Mouse (Mus musculus) liver, embryonic 12.5 days (tissue): ENCODE measurements around the gene Nup107. TPM values are rescaled to one million over a fixed set of nuclear protein-coding genes. Genes with fewer than 3 reads are reported as not detected.

Experiments used
- ATAC-seq: fragments of 200-750 bp; cut with Nextera tagmentation; 2 replicates; pipeline ENCODE4 v1.8.0; 2017; ENCODE audit warnings: moderate number of reproducible peaks, mild to moderate bottlenecking, moderate library complexity
- H3K27ac ChIP-seq: fragments of 300-500 bp; sonication (generic); 2 replicates; pipeline ENCODE4 v1.5.1; 2016; ENCODE audit warnings: mild to moderate bottlenecking
- H3K27me3 ChIP-seq: fragments of 300-500 bp; sonication (generic); replicated peaks from 2 replicates; pipeline ENCODE4 v1.6.1; 2016; ENCODE audit warnings: mild to moderate bottlenecking, moderate library complexity
- H3K36me3 ChIP-seq: fragments of 300-500 bp; sonication (generic); 2 replicates; pipeline ENCODE4 v1.6.1; 2016; ENCODE audit warnings: mild to moderate bottlenecking, moderate library complexity
- H3K4me1 ChIP-seq: fragments of 300-500 bp; sonication (generic); 2 replicates; pipeline ENCODE4 v1.6.1; 2016
- H3K4me2 ChIP-seq: fragments of 300-500 bp; sonication (generic); 2 replicates; pipeline ENCODE4 v1.6.1; 2016; ENCODE audit warnings: mild to moderate bottlenecking, moderate library complexity
- H3K4me3 ChIP-seq: fragments of 300-500 bp; sonication (generic); 2 replicates; pipeline ENCODE4 v1.5.1; 2016; ENCODE audit warnings: mild to moderate bottlenecking, moderate library complexity
- H3K9ac ChIP-seq: fragments of 300-500 bp; sonication (generic); 2 replicates; pipeline ENCODE4 v1.6.1; 2016; ENCODE audit warnings: mild to moderate bottlenecking, moderate library complexity
- H3K9me3 ChIP-seq: fragments of 300-500 bp; sonication (generic); replicated peaks from 2 replicates; pipeline ENCODE4 v1.6.1; 2016; ENCODE audit warnings: mild to moderate bottlenecking, moderate library complexity
- WGBS: fragments of 180-500 bp; shearing (Covaris S2); methylation state at CpG from one replicate; pipeline ENCODE4 v1.1.7; 2016; ENCODE audit not compliant: insufficient replicate concordance; 5-methylcytosine and 5-hydroxymethylcytosine counted together
- polyA plus RNA-seq: library from polyadenylated mRNA; unstranded; fragments of >200 nt; fragmentation: Nextera tagmentation; extraction: Ambion mirVana; gene quantifications from 2 replicates; pipeline ENCODE4 v1.2.1, GENCODE M21; 2016

Gene Nup107
- polyA plus RNA-seq, 1 experiment from 2014 or later = 81.3 TPM

- Histone ChIP-seq H3K27ac (no peak overlapping the region), H3K36me3 (peaks cover 47% of the 10 kb centered on the region), H3K9ac (no peak overlapping the region), H3K9me3 (no peaks in the 10 kb centered on the region), H3K4me1 (peaks cover 38% of the 10 kb centered on the region), H3K4me3 (no peak overlapping the region), H3K27me3 (no peaks in the 10 kb centered on the region), H3K4me2 (no peak overlapping the region)
- ATAC-seq = no peak
- 72% methylated on average over 4 of the region's 4 CpGs for WGBS
Measured at GRCm38 (mm10) chr10:117824647-117825046, 32.1 kb upstream of the Nup107 start.

DNA sequence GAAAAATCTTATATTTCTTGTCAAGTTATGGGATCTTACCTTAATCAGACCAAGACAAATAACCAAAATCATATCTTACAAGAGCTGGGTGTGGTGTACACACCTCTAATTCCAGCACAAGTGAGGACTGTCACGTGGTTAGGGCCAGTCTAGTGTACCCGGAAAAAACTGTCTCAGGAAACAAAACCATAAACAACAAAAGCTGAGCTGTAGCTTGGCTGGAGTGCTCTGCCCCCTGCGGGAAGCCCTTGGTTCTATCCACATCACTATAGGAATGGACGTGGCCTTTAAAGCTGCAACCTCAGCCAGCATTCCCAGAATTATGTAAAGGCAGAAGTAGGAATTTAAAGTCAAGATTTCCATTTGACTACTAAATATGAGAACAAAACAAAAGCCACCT lies 31.6 kb upstream of the Nup107 start:
- Histone ChIP-seq H3K9me3 (no peaks in the 10 kb centered on the region), H3K36me3 (peaks cover 52% of the 10 kb centered on the region), H3K27ac (no peak overlapping the region), H3K4me2 (no peak overlapping the region), H3K27me3 (no peaks in the 10 kb centered on the region), H3K9ac (no peak overlapping the region), H3K4me1 (peaks cover 33% of the 10 kb centered on the region), H3K4me3 (no peak overlapping the region)
- no peak for ATAC-seq
- WGBS = 63% methylated on average over 4 of the region's 4 CpGs

DNA sequence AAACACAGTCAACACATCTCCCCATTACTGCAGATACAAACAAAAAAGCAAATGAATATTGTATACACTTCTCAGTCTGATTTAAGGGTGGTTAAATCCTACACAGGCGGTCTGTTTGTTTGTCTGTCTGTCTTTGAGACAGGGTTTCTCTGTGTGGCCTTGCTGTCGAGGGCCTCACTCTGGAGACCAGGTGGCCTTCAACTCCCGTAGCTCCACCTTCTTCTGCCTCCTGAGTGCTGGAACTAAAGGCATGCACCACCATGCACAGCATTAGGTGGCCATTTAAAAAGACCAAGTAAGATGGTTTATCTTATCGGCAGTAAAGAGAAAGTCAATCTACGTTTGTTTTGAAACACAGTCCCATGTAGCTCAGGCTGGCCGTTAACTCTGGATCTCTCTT lies 30.8 kb upstream of the Nup107 start:
- no peaks in the 10 kb centered on the region for H3K27me3 ChIP-seq
- H3K36me3 ChIP-seq = peaks cover 60% of the 10 kb centered on the region
- H3K27ac ChIP-seq = no peak overlapping the region
- WGBS = 74% methylated on average over 6 of the region's 6 CpGs
- ATAC-seq = no peak
- no peak overlapping the region for H3K9ac ChIP-seq
- H3K4me3 ChIP-seq = no peak overlapping the region
- H3K9me3 ChIP-seq = no peaks in the 10 kb centered on the region
- H3K4me2 ChIP-seq = no peak overlapping the region
- H3K4me1 ChIP-seq = peaks cover 25% of the 10 kb centered on the region

- H3K9ac ChIP-seq = no peak overlapping the region
- no peaks in the 10 kb centered on the region for H3K9me3 ChIP-seq
- no peak overlapping the region for H3K4me2 ChIP-seq
- ATAC-seq = no peak
- WGBS = 80% methylated on average over 6 of the region's 6 CpGs
- H3K36me3 ChIP-seq = peaks cover 89% of the 10 kb centered on the region
- no peaks in the 10 kb centered on the region for H3K4me1 ChIP-seq
- no peak overlapping the region for H3K4me3 ChIP-seq
- H3K27ac ChIP-seq = no peak overlapping the region
- H3K27me3 ChIP-seq = no peaks in the 10 kb centered on the region
Measured at GRCm38 (mm10) chr10:117818600-117818999, 26.1 kb upstream of the Nup107 start.

GRCm38 (mm10) chr10:117816721-117817120 lies 24.2 kb upstream of the Nup107 start:
- H3K4me1 ChIP-seq = peaks cover under 1% of the 10 kb centered on the region; the same call in 1 of the 2 replicates
- no peak overlapping the region for H3K4me3 ChIP-seq
- 85% methylated on average over 6 of the region's 6 CpGs for WGBS
- H3K4me2 ChIP-seq = no peak overlapping the region
- H3K9ac ChIP-seq = no peak overlapping the region
- H3K36me3 ChIP-seq = peaks cover 90% of the 10 kb centered on the region
- no peak overlapping the region for H3K27ac ChIP-seq
- H3K9me3 ChIP-seq = no peaks in the 10 kb centered on the region
- no peaks in the 10 kb centered on the region for H3K27me3 ChIP-seq
- ATAC-seq = no peak

- H3K9me3 ChIP-seq = no peaks in the 10 kb centered on the region
- H3K36me3 ChIP-seq = peaks cover 60% of the 10 kb centered on the region
- H3K27me3 ChIP-seq = no peaks in the 10 kb centered on the region
- no peak for ATAC-seq
- WGBS = 92% methylated on average over 2 of the region's 2 CpGs
- no peak overlapping the region for H3K4me2 ChIP-seq
- H3K4me1 ChIP-seq = peaks cover 14% of the 10 kb centered on the region; the same call in 1 of the 2 replicates
- H3K4me3 ChIP-seq = no peak overlapping the region
- H3K9ac ChIP-seq = no peak overlapping the region
- H3K27ac ChIP-seq = no peak overlapping the region
Measured at GRCm38 (mm10) chr10:117812501-117812900, 20.0 kb upstream of the Nup107 start.

- H3K27me3 ChIP-seq = no peaks in the 10 kb centered on the region
- H3K4me3 ChIP-seq = no peak overlapping the region
- WGBS = 79% methylated on average over 8 of the region's 8 CpGs
- ATAC-seq = no peak
- peaks cover 51% of the 10 kb centered on the region for H3K36me3 ChIP-seq
- no peak overlapping the region for H3K9ac ChIP-seq
- H3K9me3 ChIP-seq = no peaks in the 10 kb centered on the region
- H3K27ac ChIP-seq = no peak overlapping the region
- H3K4me2 ChIP-seq = no peak overlapping the region
- peaks cover 14% of the 10 kb centered on the region; the same call in 1 of the 2 replicates for H3K4me1 ChIP-seq
Measured at GRCm38 (mm10) chr10:117811555-117811954, 19.1 kb upstream of the Nup107 start.

GRCm38 (mm10) chr10:117810506-117810905 lies 18.0 kb upstream of the Nup107 start:
- H3K27me3 ChIP-seq = no peaks in the 10 kb centered on the region
- no peak overlapping the region for H3K27ac ChIP-seq
- no peak overlapping the region for H3K4me2 ChIP-seq
- 61% methylated on average over 11 of the region's 11 CpGs for WGBS
- H3K9ac ChIP-seq = no peak overlapping the region
- no peak for ATAC-seq
- peaks cover 40% of the 10 kb centered on the region for H3K36me3 ChIP-seq
- no peaks in the 10 kb centered on the region for H3K9me3 ChIP-seq
- H3K4me3 ChIP-seq = no peak overlapping the region
- H3K4me1 ChIP-seq = peaks cover 14% of the 10 kb centered on the region; the same call in 1 of the 2 replicates

DNA sequence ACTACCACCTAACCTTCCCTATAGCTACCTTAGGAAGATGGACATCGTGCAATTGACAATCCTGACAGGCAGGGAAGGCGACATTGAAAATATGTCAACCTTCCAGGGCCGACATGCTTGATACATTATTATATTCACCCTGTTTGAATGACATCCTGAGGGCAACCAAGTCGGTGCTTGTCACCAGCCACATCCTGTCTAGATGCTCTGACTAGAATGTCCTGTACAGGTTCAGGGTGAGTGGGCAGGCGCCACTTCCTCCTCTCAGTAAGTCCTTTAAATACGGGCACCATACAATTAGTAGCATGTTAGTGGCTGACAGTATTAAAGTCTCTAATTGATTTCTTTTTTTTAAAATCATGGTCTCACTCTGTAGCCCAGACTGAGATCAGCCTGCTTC lies 15.6 kb upstream of the Nup107 start:
- 53% methylated on average over 6 of the region's 6 CpGs for WGBS
- Histone ChIP-seq H3K27me3 (no peaks in the 10 kb centered on the region), H3K9ac (no peak overlapping the region), H3K4me3 (no peak overlapping the region), H3K27ac (no peak overlapping the region), H3K4me1 (peaks cover 31% of the 10 kb centered on the region), H3K9me3 (no peaks in the 10 kb centered on the region), H3K36me3 (peaks cover 25% of the 10 kb centered on the region), H3K4me2 (no peak overlapping the region)
- ATAC-seq = no peak

- Histone ChIP-seq H3K9ac (no peak overlapping the region), H3K9me3 (no peaks in the 10 kb centered on the region), H3K27me3 (no peaks in the 10 kb centered on the region), H3K4me1 (peaks cover 23% of the 10 kb centered on the region), H3K36me3 (peaks cover 4% of the 10 kb centered on the region; the same call in 1 of the 2 replicates), H3K4me2 (no peak overlapping the region), H3K27ac (no peak overlapping the region), H3K4me3 (no peak overlapping the region)
- 72% methylated on average over 9 of the region's 9 CpGs for WGBS
- no peak for ATAC-seq
Measured at GRCm38 (mm10) chr10:117805919-117806318, 13.4 kb upstream of the Nup107 start.

DNA sequence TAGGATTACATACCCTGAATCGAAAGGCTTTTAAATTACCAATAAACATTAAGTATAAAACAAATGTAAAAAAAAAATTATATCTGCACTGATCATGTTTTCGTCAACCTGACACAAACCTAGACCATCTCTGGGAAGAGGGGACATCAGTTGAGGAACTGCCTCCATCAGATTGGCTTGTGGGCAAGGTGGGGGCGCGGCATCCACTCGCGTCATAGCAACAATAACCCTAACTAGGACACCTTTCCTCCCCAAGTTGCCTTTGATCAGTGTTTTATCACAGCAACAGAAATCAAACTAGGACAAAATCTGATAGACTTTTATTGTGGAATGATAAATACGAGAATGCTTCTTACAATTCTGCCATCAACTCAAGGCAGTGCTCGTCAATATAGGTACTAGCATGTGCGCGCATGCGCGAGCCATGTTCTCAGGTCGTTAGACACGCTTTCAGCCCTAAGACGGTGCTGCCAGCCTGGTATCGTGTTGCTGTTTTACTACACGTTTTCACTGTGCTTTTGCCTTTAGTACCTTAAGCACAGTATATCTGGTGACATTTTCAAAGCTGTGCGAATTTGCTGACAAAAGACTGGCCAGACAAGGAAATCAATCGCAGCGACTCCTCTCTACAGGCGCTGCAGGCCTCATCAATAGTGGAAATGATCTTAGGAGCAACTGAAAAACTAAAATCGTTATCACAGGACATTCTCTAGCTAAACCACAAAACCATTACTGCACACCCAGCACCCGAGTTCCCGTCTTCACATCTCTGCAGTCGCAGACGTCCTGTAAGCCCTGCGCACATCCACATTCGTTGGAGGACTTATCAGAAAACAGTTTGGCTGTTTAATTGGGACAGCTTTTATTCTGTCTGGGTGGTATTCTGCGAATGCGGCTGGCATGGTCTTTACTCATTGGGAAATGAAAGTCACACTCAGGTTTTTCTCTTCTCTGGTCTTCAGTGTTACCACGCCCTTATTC lies 11.7 kb upstream of the Nup107 start:
- H3K4me3 ChIP-seq = no peak overlapping the region
- no peak overlapping the region for H3K27ac ChIP-seq
- H3K36me3 ChIP-seq = no peaks in the 10 kb centered on the region
- peak overlapping the region; percentile 36; the same call in 1 of the 2 replicates for H3K4me2 ChIP-seq
- ATAC-seq = no peak
- peaks cover 17% of the 10 kb centered on the region for H3K4me1 ChIP-seq
- no peaks in the 10 kb centered on the region for H3K27me3 ChIP-seq
- 52% methylated on average over 31 of the region's 31 CpGs for WGBS
- no peaks in the 10 kb centered on the region for H3K9me3 ChIP-seq
- H3K9ac ChIP-seq = no peak overlapping the region

DNA sequence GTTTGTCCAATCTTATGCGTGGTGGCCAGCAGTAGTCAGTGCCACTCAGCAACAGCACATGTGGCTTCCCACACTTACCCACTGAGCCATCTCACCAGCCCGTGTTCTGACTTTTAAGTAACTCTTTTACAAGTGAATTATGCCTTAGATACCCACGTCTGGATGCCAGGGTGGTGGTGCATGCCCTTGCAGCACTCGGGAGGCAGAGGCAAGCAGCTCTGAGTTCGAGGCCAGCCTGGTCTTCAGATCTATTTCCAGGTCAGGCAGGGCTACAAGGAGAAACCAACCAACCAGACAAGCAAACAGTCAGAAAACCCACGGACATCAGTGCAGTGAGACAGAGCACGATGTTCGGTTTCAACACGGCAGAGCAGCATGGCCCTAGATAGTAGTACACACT lies 9.4 kb upstream of the Nup107 start:
- Histone ChIP-seq H3K27me3 (no peaks in the 10 kb centered on the region), H3K4me2 (no peak overlapping the region), H3K4me3 (no peak overlapping the region), H3K9ac (no peak overlapping the region), H3K27ac (no peak overlapping the region), H3K4me1 (peaks cover 17% of the 10 kb centered on the region), H3K36me3 (no peaks in the 10 kb centered on the region), H3K9me3 (no peaks in the 10 kb centered on the region)
- no peak for ATAC-seq
- 85% methylated on average over 9 of the region's 9 CpGs for WGBS
